Mouse (Mus musculus) ES-E14 (cell line): Measurements from ENCODE around the gene Shc3. TPM values are rescaled to one million over a fixed set of nuclear protein-coding genes. Genes with fewer than 3 reads are reported as not detected.

Experiments used
- DNase-seq: peaks from one replicate; pipeline ENCODE4 v3.0.0-alpha.2; 2013; ENCODE audit warnings: low read depth, low spot score
- H3K27ac ChIP-seq: 2 replicates; pipeline ENCODE4 v1.5.1; 2012; ENCODE audit warnings: low read depth, mild to moderate bottlenecking, low read length, moderate library complexity, mixed read lengths; ENCODE audit not compliant: poor library complexity, insufficient read depth, severe bottlenecking
- H3K36me3 ChIP-seq: 2 replicates; pipeline ENCODE4 v1.6.1; 2012; ENCODE audit warnings: mild to moderate bottlenecking, low read length, moderate library complexity, mixed read lengths; ENCODE audit not compliant: control insufficient read depth, poor library complexity, insufficient read depth, severe bottlenecking
- H3K4me1 ChIP-seq, 2 experiments: fragments of 150-350 bp in 1 of 2; sonication (generic) in 1 of 2; 2 replicates each; pipeline ENCODE4 v1.6.1; 2012; ENCODE audit warnings: low read length in 2 of 2, mild to moderate bottlenecking in 1 of 2, mixed read lengths in 1 of 2; ENCODE audit not compliant: control insufficient read depth in 2 of 2, insufficient read depth in 2 of 2, poor library complexity in 1 of 2
- H3K4me3 ChIP-seq, 2 experiments: fragments of 150-350 bp in 1 of 2; sonication (generic) in 1 of 2; 2 replicates each; pipeline ENCODE4 v1.5.1; 2012; ENCODE audit warnings: low read length in 2 of 2, low read depth in 1 of 2, mild to moderate bottlenecking in 1 of 2, mixed read lengths in 1 of 2; ENCODE audit not compliant: insufficient read depth in 1 of 2, poor library complexity in 1 of 2, severe bottlenecking in 1 of 2
- H3K9ac ChIP-seq: 2 replicates; pipeline ENCODE4 v1.6.1; 2012; ENCODE audit warnings: low read depth, mild to moderate bottlenecking, low read length, mixed read lengths; ENCODE audit not compliant: poor library complexity, insufficient read depth, severe bottlenecking
- H3K9me3 ChIP-seq: fragments of 150-350 bp; sonication (generic); 2 replicates; pipeline ENCODE4 v1.6.1; 2012; ENCODE audit warnings: low read depth, mild to moderate bottlenecking, low read length; ENCODE audit not compliant: control insufficient read depth, insufficient read depth
- CHD2 ChIP-seq: IDR thresholded peaks from 2 replicates; pipeline ENCODE4 v1.6.1; 2014; ENCODE audit warnings: mild to moderate bottlenecking, low read depth, low read length, inconsistent platforms
- HCFC1 ChIP-seq: IDR thresholded peaks from 2 replicates; pipeline ENCODE4 v1.6.1; 2012; ENCODE audit warnings: low read length, inconsistent platforms, borderline replicate concordance; ENCODE audit not compliant: insufficient read depth
- MAFK ChIP-seq: IDR thresholded peaks from 2 replicates; pipeline ENCODE4 v1.6.1; 2014; ENCODE audit warnings: mild to moderate bottlenecking, low read depth, low read length, inconsistent platforms; ENCODE audit not compliant: insufficient read depth
- ZC3H11A ChIP-seq: IDR thresholded peaks from 2 replicates; pipeline ENCODE4 v1.6.1; 2012; ENCODE audit warnings: low read depth, mild to moderate bottlenecking, inconsistent platforms, low read length, borderline replicate concordance
- ZNF384 ChIP-seq: IDR thresholded peaks from 2 replicates; pipeline ENCODE4 v1.6.1; 2012; ENCODE audit warnings: low read depth, low read length, inconsistent platforms
- in situ Hi-C, 2 experiments: fragments of 600-800 bp; cut with MboI; formaldehyde crosslinking; loops; one replicate each; pipeline ENCODE4 v1.15.1; 2025; ENCODE audit warnings: low sequenced_read_pairs in 2 of 2, inconsistent platforms in 1 of 2; ENCODE audit not compliant: unreplicated experiment in 2 of 2
- total RNA-seq: library from RNA; depleted of rRNA; stranded (reverse); fragments of 300-350 nt; gene quantifications from 2 replicates; pipeline ENCODE4 v1.2.3, GENCODE M21; 2012

Gene Shc3
- total RNA-seq, 1 experiment: 1.4 TPM

GRCm38 (mm10) chr13:51539816-51540215, 29.4 kb downstream of the Shc3 start:
- no peak for DNase-seq
- Histone ChIP-seq H3K9ac (no peak overlapping the region), H3K4me1 (no peaks in the 10 kb centered on the region), H3K9me3 (no peaks in the 10 kb centered on the region), H3K36me3 (no peaks in the 10 kb centered on the region), H3K4me3 (no peak overlapping the region), H3K27ac (no peak overlapping the region)
- in situ Hi-C loops: no loop called here
- TF ChIP-seq ZNF384 (no peak), CHD2 (no peak)

- no peaks in the 10 kb centered on the region for H3K36me3 ChIP-seq
- H3K9ac ChIP-seq: no peak overlapping the region
- H3K27ac ChIP-seq: no peak overlapping the region
- TF ChIP-seq HCFC1 (no peak), MAFK (no peak), CHD2 (no peak), ZNF384 (no peak)
- H3K4me1 ChIP-seq: no peaks in the 10 kb centered on the region
- no peak overlapping the region for H3K4me3 ChIP-seq
- no peak for DNase-seq
- H3K9me3 ChIP-seq: no peaks in the 10 kb centered on the region
- in situ Hi-C loops: no loop called here
Observed at GRCm38 (mm10) chr13:51535326-51535725, 33.9 kb downstream of the Shc3 start.

- Histone ChIP-seq H3K4me3 (no peak overlapping the region), H3K27ac (no peak overlapping the region), H3K36me3 (no peaks in the 10 kb centered on the region), H3K4me1 (no peaks in the 10 kb centered on the region), H3K9me3 (no peaks in the 10 kb centered on the region), H3K9ac (no peak overlapping the region)
- in situ Hi-C loops: no loop called here
- TF ChIP-seq ZNF384: no peak
- TF ChIP-seq MAFK: no peak
- TF ChIP-seq HCFC1: no peak
- TF ChIP-seq ZC3H11A: no peak
- TF ChIP-seq CHD2: no peak
- no peak for DNase-seq
Observed at GRCm38 (mm10) chr13:51526480-51526879, 42.7 kb downstream of the Shc3 start.

GRCm38 (mm10) chr13:51524316-51524715, 44.9 kb downstream of the Shc3 start:
- no peaks in the 10 kb centered on the region for H3K36me3 ChIP-seq
- DNase-seq: no peak
- in situ Hi-C loops: no loop called here
- no peak for TF ChIP-seq ZC3H11A
- no peak for TF ChIP-seq MAFK
- TF ChIP-seq CHD2: no peak
- no peak for TF ChIP-seq ZNF384
- TF ChIP-seq HCFC1: no peak
- no peak overlapping the region for H3K4me3 ChIP-seq
- no peak overlapping the region for H3K27ac ChIP-seq
- H3K4me1 ChIP-seq: no peaks in the 10 kb centered on the region
- no peak overlapping the region for H3K9ac ChIP-seq
- H3K9me3 ChIP-seq: no peaks in the 10 kb centered on the region

GRCm38 (mm10) chr13:51523311-51523710, 45.9 kb downstream of the Shc3 start:
- no peaks in the 10 kb centered on the region for H3K36me3 ChIP-seq
- no peaks in the 10 kb centered on the region for H3K4me1 ChIP-seq
- H3K9me3 ChIP-seq: no peaks in the 10 kb centered on the region
- DNase-seq: no peak
- TF ChIP-seq ZC3H11A (no peak), MAFK (no peak), CHD2 (no peak), ZNF384 (no peak)
- no peak overlapping the region for H3K4me3 ChIP-seq
- H3K9ac ChIP-seq: no peak overlapping the region
- in situ Hi-C loops: no loop called here
- no peak overlapping the region for H3K27ac ChIP-seq
